Mouse (Mus musculus) liver, embryonic 14 days (tissue): ENCODE results near the gene Gm906. TPM values are rescaled to one million over a fixed set of nuclear protein-coding genes. Genes with fewer than 3 reads are reported as not detected.

ENCODE experiments used
- polyA plus RNA-seq: library from polyadenylated mRNA; depleted of rRNA; stranded (reverse); fragments of >200 nt; gene quantifications from 2 replicates; pipeline ENCODE4 v1.2.3, GENCODE M21; 2012; rRNA removed

The Gm906 gene
- polyA plus RNA-seq, result not detected in 2 replicates

GRCm38 (mm10) chr13:50250208-50250607, at the start of gene Gm906:
Gene Gm906 (minus strand): TSS chr13:50250308.

Other genes with a start within 250 kb of the Gm906 start
- 2.0 and 2.8 TPM in 2 replicates for gene Fbxw17, start 167.6 kb upstream of the Gm906 start, polyA plus RNA-seq
- not detected in 2 replicates for gene Gm47429, start 193.6 kb upstream of the Gm906 start, polyA plus RNA-seq
- gene Nutm2, start 217.0 kb upstream of the Gm906 start, polyA plus RNA-seq, result not detected in 2 replicates